Mouse (Mus musculus): ENCODE results near the gene Alcam.
A peak's percentile ranks its signal among the peaks of the same experiment; 100 is the strongest.

Gene Alcam

DNA sequence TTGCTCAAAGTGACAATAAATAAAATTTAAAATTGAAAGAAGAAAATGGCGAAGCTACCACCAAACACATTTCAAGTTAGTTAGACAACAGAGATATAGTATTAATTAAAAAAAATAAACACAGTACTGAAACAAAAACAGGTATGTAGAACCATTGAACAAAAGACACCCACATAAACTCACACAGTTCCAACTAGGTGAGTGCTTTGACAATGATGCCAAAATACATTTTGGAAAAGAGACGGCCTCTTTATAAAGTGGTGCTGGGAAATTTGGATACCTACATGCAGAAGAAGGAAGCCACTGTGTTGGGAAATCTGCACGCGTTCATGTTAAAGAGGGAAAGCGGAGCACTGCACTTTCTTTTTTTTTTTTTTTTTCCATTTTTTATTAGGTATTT lies 85.4 kb downstream of the Alcam start:
- no peak for DNase-seq (ENCODE audit: low spot score in 2 of 2)

DNA sequence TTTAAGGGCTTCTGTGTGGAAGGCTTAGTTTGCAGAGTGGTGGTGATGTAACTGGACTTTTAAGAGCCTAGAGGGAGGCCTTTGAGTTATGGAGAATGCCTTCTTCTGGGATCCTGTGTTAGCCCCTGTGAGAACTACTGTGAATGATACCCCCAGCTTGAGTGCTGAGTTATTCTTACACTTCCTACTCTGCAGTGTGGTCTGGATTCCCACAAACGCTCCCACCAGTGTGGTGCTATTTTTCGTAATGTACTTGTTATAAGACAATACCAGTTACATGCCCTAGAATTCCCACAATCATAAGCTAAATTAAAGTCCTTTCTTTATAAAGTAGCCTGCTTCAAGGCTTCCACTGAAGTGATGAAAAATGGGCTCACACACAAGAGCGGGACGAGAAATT lies 87.0 kb downstream of the Alcam start:
- no peak for DNase-seq (ENCODE audit: low spot score in 2 of 2)

DNA sequence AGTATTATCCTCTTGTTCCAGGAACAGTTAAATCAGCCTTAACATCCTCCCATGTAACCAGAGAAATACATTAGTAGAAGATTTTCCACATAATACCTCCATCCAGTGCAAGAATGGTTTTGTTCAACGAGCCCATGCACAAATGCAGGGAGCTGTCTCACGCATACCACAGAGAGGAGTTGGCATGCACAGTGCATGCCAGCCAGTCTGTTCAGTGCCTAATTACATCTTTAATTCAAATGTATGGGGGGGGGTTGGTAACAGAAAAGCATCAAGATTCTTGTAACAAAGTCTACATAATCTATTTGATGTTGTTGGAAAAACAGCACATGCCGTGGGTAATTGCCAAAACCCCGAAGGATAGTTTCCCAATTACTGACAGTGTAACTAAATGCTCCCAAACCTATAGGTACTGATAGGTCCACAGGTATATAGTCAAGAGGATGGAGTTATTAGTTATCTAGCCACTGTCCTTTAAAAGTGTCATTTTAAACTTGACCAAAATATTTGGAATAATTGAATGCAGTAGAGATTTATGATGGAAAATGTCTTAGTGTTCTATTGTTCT lies 89.8 kb downstream of the Alcam start:
- no peak for DNase-seq (ENCODE audit: low spot score in 2 of 2)

DNA sequence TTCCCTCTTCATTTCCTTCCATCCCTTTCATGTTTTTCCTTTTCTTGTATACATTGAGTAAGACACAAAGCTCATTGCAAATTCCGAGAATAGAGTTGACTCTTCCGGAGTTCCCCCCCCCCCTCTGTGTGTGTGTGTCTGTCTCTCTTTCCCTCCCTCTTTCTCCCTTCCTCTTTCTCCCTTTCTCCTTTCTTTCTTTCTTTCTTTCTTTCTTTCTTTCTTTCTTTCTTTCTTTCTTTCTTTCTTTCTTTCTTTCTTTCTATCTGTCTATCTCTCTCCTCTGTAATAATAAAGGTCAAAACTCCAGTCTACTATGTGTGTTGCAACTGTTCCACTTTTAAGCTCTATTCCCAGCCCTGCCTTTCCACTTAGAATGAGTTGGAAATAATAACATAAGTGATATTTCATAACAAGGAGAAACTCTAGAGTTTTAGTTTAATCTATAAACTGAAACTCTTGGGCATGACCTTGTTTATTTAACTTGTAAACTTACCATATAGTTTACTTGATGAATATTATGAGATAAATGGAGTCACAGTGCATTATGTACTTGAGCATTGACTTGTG lies 110.3 kb downstream of the Alcam start:
- no peak for DNase-seq (ENCODE audit: low spot score in 2 of 2)

DNA sequence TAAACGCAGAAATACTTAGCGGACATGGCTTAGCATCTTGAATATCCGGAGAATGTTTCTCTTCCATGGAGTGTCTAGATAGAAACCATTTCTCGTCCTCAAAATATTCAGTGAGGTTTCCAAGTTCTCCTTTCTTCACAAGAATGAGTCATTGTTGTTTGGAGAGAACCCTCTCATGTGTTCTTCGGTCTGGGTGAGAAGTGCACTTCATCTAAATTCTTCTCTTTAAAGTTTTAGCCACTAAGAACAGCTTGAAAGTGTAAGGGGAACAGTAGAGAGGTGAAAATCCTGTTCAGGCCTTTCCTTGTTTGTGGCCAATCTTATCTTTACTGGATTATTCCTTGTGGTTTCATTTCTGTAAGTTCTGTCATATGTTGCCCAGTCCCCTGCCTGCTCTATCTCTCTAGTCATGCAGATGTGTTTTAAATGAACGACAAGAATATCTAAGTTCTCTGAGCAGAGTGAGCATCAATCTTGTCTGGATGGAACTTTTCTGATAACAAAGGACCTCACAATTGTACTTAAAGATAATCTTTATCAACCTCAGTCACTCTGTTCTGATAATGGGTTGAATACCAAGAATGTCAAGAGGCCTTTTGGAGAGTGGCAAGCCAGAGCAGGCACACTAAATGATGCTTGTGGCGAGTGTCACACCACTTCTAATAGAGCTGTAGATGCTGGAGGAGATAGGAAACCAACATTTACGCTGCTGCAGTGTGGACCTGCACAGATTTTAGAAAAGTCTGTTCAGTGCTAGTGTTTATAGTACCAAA lies 111.0 kb downstream of the Alcam start:
- DNase-seq (ENCODE audit: low spot score in 2 of 2): no peak

DNA sequence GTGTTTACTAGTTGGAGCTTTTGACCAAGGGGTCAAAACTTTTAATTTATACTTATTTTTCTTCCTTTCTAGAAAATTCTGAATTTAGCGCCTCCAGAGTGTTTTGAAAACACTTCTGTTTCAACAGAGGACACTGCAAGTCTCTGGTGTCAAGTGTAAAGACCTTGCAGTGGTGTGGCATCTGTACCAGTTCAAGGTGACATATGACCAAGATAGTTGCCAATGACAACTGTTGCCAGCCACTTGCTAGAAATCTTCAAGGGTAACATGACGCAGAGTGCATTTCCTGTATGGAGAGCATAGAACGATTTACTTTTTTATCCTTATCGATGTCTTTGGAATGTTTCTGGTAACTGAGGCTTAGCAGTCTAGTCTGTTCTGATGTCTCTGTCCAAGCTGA lies 119.8 kb downstream of the Alcam start:
- DNase-seq (ENCODE audit: low spot score in 2 of 2): no peak

DNA sequence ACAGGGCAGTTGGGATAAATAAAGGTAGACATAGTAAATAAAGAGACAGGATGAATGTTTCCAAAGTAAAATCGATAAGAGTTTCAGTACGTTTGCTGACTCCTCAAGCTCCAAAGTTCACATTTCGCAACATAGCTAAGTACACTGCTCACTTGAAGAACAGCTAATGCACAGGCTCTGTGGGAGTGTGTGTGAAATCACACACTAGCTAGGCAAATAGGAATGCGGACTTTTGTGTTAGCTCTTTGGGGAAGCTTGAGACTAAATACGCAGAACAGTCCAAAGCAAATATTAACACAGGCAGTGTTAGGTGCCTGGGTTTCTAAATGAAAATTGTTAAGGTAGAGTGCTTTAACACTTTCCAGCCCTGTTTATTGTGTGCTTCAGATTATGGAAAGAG lies 120.2 kb downstream of the Alcam start:
- no peak for DNase-seq (ENCODE audit: low spot score in 2 of 2)

DNA sequence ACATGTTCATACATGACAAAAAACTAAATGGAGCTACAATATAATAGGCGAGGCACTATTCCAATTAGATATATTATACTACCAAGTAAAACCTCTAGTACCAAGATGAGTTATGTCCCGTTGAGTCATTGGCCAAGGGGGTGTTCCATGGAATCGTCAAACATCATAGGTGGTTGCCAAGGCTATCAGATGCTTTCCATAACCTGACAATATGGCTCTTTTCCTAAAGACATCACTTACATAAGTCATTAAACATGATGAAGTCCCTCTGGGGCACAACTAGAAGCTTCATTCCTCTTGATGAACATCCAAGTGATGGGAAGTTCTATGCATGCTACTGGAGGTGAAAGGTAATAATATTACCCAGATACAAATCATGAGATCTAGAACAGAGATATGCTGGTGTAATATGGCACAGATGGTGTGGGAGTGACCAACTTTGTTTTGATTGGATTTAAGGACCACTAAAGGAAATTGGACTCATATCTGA lies 122.5 kb downstream of the Alcam start:
- DNase-seq (ENCODE audit: low spot score in 2 of 2): no peak

DNA sequence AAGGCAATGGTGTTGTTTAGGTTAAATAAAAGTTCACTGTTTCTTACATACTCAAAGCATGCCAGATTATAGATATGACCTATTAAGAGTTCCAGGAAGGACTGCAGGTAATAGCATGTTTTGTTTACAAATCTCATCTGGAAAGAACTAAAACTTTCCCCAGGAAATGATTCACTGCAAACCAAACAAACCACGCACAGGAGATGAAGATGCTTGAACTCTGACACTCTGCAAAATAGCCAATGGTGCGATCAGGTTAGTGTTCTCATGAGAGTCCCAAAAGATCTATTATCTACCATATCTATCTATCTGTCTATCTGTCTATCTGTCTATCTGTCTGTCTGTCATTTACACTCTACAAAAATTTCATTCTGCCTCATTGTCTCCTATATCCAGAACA lies 124.5 kb downstream of the Alcam start:
- DNase-seq (ENCODE audit: low spot score in 2 of 2): no peak

DNA sequence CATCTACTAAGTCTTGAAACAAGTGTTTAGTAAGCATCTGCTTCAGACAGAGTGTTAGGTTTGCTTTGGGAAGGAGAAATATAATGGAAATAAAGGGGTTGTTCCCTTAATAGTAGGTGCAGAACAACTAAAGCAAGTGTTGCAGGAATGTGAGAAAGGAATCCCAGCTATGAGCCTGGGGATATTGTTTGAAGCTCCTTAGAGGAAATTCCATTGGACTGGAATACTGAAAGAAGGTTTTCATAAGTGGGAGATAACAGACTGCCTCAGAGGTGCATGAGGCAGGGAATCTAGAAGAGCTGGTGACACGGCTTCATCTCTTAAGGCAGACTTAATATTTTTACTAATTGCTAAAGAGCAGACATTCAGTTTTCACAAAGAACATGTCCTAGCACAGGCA lies 134.6 kb downstream of the Alcam start:
- DNase-seq (ENCODE audit: low spot score in 2 of 2): no peak

DNA sequence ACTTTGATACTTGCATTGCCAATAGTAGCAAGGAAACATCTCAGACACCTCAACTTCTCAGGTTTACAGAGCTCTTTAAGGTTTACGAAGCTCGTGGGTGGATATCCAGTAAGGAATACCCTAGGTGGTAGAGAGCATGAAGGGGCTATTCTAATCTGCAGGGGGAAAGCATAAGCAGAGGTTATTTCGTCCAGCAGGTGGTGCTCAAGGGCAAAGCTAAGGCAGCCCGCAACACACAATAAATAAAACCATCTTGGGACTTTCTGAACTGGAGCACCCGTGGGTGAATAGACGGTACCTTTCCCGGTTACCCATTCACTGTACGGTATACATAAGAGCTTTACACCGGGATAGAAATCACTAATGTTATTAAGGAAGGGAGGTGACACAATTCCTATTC lies 142.8 kb downstream of the Alcam start:
- peak; percentile 25 to 83 for DNase-seq (ENCODE audit: low spot score in 2 of 2)

DNA sequence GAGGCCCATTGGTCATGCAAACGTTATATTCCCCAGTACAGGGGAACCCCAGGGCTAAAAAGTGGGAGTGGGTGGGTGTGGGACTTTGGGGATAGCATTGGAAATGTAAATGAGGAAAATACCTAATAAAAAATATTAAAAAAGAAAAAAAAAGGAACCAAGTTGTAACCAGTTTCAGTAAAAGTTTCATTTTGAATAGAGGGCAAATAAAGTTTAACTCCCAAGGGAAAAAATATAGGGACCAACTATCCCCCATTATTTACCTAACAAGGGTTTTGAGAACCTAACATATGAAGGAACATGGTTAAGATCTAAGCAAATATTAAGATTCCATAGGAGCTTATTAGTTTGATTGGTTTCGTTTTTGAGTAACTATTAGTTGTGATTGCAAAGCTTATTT lies 146.9 kb downstream of the Alcam start:
- no peak for DNase-seq (ENCODE audit: low spot score in 2 of 2)

DNA sequence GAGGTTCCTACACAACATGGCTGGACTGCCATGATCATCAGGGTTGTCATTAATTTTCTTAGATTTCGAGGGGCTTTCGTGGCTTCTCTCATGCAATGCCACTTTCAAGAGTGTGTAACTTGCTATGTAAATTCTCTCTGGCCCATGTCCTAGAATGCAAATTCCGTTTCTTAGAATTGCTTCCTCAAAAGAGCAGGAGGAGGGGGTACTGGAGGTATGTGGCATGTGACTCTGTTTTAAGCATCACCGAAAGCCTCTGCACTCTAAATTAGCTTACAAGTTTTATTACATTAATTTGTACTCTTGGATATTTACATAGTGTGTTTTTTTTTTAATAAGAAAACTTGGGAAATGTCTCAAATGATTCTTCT lies 150.4 kb downstream of the Alcam start:
- no peak for DNase-seq (ENCODE audit: low spot score in 2 of 2)

DNA sequence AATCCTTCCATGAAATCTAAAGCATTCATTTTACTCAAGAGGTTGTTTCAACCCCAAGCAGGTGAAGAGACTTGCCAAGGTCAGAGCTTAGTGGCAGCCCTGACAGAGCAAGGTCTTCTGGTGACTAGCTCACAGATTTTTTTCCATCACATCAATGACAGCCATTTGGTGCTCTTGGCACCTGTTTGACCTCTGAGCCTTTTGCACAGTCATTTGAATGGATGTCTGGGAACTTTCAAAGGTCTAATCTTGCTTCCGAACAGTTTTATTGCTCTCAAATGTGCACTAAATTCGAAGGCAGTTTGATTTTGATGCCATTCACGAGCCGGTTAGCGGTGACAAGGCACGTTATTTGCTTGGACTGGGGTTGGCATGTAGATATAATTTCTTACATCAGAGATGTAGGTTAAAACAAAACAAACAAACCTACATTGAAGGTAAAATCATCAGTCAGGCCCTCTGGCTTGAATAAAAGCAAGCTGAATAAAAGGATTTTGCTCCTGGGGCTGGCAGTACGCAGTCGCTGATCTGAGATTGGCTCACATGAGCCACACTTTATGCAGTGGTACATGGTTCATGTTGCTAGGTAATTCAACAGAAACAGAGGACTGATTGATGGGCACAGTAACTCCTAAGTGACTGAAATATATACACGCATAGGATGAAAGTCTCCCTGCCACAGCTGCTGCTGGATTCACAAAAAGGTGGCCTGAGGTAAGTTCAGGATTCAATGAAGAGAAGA lies 150.9 kb downstream of the Alcam start:
- DNase-seq (ENCODE audit: low spot score in 2 of 2): no peak

DNA sequence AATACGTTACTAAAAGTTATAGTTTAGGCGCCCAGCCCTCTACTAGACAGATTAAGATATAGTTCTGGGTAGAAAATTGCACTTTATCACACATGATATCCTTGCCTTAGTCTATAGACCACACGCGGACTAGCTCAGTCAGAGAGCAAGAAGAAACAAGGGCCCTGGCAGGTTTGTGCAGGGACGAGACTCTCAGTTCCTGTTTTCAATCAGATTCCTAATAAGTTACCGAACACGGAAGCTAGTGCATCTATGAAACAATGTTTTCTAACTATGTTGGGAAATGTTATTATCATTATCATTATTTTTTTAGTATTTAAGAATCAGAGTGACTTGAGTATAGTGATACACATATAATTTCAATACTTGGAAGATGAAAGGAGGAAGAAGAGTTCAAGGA lies 152.1 kb downstream of the Alcam start:
- DNase-seq (ENCODE audit: low spot score in 2 of 2): no peak

DNA sequence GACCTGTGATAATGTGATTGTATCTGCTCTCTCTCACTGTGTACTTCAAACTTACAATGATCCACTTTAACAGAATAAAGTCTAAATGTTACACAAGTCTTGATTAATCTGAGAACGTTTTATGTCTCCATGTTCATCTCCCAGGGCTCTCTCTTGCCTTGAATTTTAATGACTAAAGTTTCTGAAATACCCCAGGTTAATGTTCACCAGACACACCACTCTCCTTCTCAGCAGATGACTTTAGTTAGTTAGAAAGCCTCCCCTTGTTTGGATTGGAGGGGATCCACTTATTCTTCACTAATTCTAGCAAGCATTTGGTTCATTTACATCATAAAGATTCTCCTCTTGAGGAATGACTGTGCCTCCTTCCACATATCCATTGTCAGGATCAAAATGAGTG lies 157.5 kb downstream of the Alcam start:
- DNase-seq (ENCODE audit: low spot score in 2 of 2): no peak

DNA sequence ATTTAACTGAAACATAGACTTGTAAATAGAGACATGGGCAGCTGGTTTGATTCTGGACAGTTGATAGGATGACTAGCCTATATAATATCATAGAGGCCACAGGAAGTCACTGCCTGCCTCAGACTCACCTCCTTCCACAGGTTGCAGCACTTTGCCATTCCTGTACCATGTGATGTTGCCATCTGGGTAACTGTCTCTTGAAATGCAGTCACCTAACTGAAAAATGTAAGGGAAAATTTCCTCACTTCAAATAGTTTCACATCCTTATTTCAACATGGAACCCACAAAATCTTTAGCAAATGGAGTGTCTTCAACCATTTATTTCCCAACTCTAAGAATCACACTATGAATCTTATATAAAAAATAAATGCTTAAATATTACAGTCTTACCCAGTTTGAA lies 158.3 kb downstream of the Alcam start:
- DNase-seq (ENCODE audit: low spot score in 2 of 2): no peak

DNA sequence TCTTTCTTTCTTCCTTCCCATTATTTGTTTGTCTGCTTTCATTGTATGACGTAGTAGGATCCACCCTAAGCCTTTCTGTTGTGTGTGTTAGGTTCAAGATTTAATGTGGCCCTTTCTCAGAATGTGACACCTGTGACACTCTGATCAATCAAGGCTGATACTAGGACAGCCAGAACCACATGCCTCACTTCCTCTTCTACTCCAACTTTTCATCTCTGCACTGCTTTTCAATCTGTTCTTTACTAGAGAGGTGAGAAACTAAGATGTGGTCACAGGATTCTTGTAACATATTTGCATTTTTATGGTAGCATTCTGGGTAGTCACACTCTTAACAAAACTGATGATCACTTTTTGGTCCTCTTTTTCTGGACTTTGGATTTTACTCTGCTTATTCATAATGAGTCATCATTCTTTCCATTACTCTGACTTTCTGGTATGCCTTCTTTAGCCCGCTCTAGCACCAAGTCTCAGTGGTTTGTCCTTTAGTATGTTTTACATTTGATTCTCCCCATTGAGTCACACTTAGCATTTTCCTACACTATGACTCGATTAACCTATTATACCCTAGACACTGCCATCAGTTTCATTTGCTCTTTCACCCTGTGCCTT lies 161.3 kb downstream of the Alcam start:
- no peak for DNase-seq (ENCODE audit: low spot score in 2 of 2)

DNA sequence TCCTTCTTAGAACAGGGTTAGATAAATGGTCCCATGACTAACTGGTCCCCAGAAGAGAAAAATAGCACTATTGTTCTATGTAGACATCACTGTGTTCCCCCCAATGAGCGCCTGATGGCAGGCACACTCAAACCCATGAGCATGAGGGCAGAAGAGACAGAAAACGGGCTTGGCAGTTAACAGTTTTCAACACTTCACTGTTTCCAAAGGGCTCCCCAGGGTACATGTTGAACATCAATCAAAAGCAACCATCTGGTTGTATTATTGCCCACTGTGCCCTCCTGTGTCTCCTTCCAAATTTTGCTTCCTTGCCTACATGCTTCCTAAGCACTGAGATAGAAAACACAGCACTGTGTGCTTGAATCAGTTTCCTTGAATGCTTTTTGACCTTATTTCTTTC lies 173.7 kb downstream of the Alcam start:
- no peak for DNase-seq (ENCODE audit: low spot score in 2 of 2)

DNA sequence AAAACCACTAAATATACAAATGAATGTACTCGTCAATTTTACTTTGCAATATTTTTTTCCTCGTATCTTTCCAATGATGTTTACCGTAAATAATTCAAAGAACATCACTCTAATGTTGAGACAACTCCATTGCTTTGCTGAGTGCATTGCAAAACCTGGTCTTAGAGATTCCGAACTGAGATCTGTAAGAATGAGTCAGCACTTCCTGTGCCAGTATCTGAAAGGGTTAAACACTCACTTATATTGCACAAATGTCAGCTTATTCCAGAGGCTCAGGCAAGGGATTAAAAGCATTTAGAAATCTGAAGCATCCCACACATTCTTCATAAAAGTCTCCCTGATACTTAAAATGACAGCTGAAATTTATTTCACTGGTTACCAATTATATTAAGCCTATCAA lies 188.8 kb downstream of the Alcam start:
- no peak for DNase-seq (ENCODE audit: low spot score in 2 of 2)

DNA sequence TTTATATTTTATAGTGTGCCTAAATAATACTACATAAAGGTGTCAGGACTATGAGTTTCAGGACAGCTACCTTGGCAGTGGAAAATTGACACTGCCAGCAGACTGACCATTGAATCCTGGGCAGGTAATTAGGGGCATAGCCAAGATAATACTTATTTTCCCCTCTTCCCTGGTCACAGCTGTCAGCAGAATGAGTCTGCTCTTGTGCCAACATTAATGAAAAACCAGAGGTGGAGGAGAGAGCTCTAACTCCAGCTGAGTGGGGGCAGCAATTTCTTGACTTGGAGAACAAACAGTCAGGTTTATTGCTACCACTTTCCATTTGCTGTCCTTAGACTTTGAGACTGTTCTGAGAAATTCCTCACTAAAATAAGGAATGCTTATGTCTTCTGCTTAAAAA lies 190.1 kb downstream of the Alcam start:
- no peak for DNase-seq (ENCODE audit: low spot score in 2 of 2)

DNA sequence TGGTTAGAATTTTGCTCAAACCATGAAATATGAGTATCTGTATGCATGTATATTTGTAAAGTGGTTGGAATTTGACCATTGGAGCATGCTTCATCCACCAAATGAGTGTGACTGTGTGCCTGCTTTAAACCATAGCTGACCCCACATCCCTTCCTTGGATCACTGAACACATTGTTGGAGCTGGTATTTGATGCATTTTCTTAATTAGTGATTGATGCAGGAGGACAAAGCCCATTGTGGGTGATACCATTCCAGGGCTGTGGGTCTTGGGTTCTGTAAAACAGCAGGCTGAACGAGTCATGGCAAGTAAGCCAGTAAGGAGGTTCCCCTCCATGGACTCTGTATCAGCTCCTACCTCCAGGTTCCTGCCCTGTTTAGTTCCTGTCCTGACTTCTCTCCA lies 191.3 kb downstream of the Alcam start:
- DNase-seq (ENCODE audit: low spot score in 2 of 2): no peak

Measured in left cerebral cortex, adult 9 months (tissue).